Mouse (Mus musculus) adrenal gland (tissue): Measurements from ENCODE around the gene Ccpg1.

Source experiments
- intact Hi-C: fragments of 180-260 bp; cut with DNase I; formaldehyde crosslinking; loops from one replicate; pipeline ENCODE4 v1.15.1; 2025
- microRNA-seq, 2 experiments: library from miRNA; unstranded; fragments of <30 nt; microRNA quantifications; one replicate each; pipeline ENCODE4; 2019

Ccpg1 gene

GRCm38 (mm10) chr9:73044146-73045079, 59.2 kb downstream of the Ccpg1 start, which contains the start of gene Rab27a:
Gene Rab27a, plus strand, starts transcription at chr9:73044854.
- intact Hi-C loops = loop anchor here (1.0 to 5.0 kb wide), 2 partner anchors 47 to 77 kb away; no protein-coding TSS in a partner anchor

DNA sequence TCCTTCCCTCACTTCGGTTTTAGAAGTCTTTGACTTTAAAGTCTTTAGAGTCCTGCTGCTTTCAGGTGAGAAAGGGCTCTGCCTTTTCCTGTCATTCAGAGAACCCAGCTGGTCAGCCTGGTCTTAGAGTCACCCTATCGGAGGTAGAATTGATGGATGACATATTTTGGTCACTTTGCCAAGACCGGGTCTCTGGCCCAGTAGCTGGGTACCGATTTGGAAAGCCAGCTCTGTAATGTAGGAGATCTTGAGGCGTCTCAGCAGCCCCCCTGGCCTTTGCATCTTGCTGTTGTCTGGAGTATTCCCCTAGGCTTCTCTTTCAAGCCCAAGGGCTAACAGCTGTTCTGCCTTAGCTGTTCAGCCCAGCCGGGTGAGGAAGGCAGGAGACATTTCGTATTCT, 60.0 kb downstream of the Ccpg1 start:
- intact Hi-C loops = no loop called here

DNA sequence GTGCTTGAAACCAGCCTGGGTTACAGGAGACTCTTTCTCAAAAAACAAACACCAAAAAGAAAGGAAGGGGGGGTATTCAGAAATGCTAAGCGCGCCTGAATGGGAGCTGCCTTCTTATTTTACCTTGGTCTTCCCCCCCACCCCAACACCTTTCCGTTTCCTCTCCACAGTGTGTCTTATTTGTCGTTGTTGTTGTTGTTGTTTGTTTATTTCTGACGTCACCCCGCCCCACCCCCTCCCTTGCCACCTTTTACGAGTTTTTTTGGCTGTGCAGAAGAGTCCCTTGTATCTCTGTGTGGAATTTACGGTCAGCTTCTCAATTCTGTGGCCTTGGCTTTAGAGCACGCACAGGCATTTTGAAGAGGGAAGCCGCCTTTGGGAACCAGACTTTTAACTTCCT, 60.5 kb downstream of the Ccpg1 start:
- intact Hi-C loops = no loop called here

DNA sequence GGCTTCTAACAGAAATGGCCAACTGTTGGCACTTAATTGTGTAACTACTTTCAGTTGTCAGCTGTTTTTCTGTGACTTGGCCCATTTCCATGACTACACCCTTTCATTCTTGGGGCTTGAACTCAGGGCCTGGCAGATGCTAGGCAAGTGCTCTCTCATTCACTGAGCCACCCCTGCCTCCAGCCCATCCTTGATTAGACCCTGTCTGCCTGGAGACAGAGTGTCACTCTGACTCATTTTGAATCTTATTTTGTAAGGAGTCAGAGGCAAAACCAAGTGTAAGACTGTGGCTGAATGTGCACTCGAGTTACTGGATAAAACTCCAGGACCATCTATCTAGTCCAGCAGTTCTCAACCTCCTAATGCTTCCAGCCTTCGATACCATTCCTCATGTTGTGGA, 62.7 kb downstream of the Ccpg1 start:
- intact Hi-C loops = no loop called here

GRCm38 (mm10) chr9:73048927-73049326, 63.7 kb downstream of the Ccpg1 start:
- intact Hi-C loops = no loop called here

DNA sequence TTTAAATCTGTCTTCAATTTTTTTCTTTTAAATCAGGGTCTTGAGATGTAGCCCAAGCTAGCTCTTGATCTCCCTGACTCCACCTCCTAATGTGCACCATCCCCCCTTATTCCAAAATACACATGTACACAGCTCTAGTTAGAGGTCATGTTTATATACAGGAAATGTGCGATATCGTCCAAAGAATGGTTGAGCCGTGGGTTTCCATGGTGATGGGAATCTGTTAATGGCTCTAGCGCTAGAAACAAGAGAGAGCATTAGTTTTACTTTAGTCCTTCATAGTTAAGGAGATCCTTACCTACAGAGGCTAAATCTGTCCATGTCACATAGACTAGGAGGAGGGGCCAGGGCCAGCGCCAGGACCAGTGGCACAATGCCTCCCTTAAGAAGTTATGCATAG, 64.6 kb downstream of the Ccpg1 start:
- intact Hi-C loops = no loop called here

DNA sequence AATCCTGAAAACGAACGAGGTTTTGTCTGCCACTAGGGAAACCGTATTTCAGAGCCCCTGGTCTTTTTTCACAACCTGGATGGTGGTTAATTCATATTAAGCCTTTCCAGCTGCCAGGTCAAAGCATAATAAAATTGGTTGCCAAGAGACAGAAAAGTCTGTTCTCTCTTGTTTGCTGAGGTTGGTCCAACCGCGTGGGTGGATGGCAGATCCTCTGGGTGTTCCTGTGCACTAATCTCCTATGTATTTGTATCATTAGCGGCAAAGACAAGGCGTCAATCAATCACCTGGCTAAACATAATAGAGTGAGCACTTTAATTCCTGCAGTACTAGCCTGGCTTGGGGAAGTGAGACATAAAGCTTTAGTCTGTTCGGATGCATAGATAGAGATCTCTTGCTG, 65.4 kb downstream of the Ccpg1 start:
- intact Hi-C loops = no loop called here

DNA sequence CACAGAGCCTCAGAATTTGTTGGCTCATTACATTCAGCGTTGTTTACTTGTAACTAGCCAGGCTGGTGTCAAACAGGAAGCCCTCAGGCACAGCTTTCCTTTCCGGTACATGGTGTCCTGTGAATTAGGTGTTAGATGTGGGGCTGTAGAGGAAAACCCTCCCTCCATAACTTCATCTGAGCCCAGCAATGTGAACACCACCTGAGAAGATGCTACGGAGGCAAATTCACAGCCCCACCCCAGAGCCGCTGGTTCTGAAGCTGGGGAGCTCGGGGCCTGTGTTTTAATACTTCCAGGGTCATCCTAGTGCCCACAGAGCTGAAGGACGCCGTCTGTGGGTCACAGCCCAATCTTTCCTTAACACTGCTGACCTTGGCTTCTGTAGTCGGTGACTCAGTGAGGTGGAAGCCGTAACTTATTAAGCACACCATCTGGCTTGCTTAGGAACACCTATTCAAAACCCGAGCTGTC, 70.2 kb downstream of the Ccpg1 start:
- intact Hi-C loops = no loop called here

DNA sequence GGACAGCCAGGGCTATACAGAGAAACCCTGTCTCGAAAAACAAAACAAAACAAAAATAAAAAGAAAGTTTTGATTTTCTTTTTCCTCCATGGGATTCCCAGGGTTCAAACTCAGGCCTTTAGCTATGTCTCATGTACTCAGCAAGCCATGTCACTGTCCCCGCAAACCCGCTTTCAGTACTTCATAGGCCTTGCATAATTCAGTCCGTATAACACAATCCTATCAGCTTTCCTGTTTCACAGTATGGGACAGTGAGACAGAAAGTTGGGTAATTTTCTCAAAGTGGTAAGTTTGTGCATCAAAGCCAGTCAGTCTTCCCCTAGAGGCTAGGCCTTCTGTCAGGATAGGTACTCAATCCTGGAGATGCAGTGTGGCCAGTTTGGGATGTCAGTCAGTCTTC, 74.0 kb downstream of the Ccpg1 start:
- intact Hi-C loops = no loop called here

DNA sequence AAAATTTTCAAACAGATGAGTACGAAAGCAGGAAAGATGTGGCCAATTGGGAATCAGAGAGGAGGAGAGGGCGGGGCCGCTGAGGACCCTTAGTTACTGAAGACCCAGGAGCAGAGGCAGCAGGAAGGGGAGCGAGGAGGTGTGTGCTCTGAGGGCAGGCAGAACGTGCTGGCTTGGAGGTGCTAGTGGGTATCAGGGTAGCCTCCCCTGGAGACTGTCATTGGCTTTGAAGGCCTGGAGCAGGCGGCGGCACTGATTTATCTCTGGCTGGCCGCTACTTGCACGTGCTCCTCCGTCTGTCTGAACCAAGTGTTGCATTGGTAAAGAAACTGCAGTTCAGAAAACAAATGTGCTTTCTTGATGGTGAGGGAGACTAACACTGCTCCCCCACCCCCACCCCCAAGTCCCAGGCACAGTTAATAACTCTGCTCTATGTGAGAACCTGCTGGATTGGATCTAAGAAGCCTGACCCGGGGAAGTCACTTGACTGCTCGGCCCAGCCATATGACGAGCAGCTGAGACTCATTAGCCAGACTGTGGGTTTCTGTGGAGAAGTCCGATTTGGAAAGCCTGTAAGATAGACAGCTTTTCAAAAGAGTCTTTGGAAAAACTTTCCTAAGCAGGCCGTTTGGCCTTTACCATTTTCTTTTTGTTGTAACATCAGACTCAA, 78.5 kb downstream of the Ccpg1 start:
- intact Hi-C loops = no loop called here

Small RNAs within 50 kb of the gene (microRNA-seq; reads per million reads assigned to microRNA genes)
- gene Gm27353 = 0 reads per million in 2 experiments
